Mouse (Mus musculus) stomach, embryonic 15.5 days (tissue): ENCODE results near the gene Rtp1. TPM values are rescaled to one million over a fixed set of nuclear protein-coding genes. Genes with fewer than 3 reads are reported as not detected.

Experiments
- ATAC-seq: fragments of 200-750 bp; cut with Nextera tagmentation; 2 replicates; pipeline ENCODE4 v1.8.0; 2017; ENCODE audit warnings: low read depth, moderate number of reproducible peaks, moderate TSS enrichment; ENCODE audit not compliant: insufficient read depth, low FRiP score
- H3K27ac ChIP-seq: fragments of 300-500 bp; sonication (generic); 2 replicates; pipeline ENCODE4 v1.5.1; 2015; ENCODE audit warnings: mild to moderate bottlenecking, inconsistent platforms
- H3K27me3 ChIP-seq: fragments of 300-500 bp; sonication (generic); replicated peaks from 2 replicates; pipeline ENCODE4 v1.6.1; 2015; ENCODE audit warnings: inconsistent platforms
- H3K36me3 ChIP-seq: fragments of 300-500 bp; sonication (generic); 2 replicates; pipeline ENCODE4 v1.6.1; 2015; ENCODE audit warnings: inconsistent platforms
- H3K4me1 ChIP-seq: fragments of 300-500 bp; sonication (generic); 2 replicates; pipeline ENCODE4 v1.6.1; 2015; ENCODE audit warnings: inconsistent platforms
- H3K4me2 ChIP-seq: fragments of 300-500 bp; sonication (generic); 2 replicates; pipeline ENCODE4 v1.6.1; 2015; ENCODE audit warnings: mild to moderate bottlenecking, inconsistent platforms
- H3K4me3 ChIP-seq: fragments of 300-500 bp; sonication (generic); replicated peaks from 2 replicates; pipeline ENCODE4 v1.5.1; 2015; ENCODE audit warnings: inconsistent platforms
- H3K9ac ChIP-seq: fragments of 300-500 bp; sonication (generic); 2 replicates; pipeline ENCODE4 v1.6.1; 2015; ENCODE audit warnings: inconsistent platforms
- H3K9me3 ChIP-seq: fragments of 300-500 bp; sonication (generic); 2 replicates; pipeline ENCODE4 v1.6.1; 2016; ENCODE audit warnings: inconsistent platforms
- WGBS: fragments of 180-500 bp; shearing (Covaris S2); methylation state at CpG from one replicate; pipeline ENCODE4 v1.1.7; 2015; 5-methylcytosine and 5-hydroxymethylcytosine counted together
- polyA plus RNA-seq: library from polyadenylated mRNA; unstranded; fragments of >200 nt; fragmentation: Nextera tagmentation; extraction: Ambion mirVana; gene quantifications from 2 replicates; pipeline ENCODE4 v1.2.1, GENCODE M21; 2015

Gene Rtp1
- polyA plus RNA-seq, 1 experiment from 2014 or later, result not detected

DNA sequence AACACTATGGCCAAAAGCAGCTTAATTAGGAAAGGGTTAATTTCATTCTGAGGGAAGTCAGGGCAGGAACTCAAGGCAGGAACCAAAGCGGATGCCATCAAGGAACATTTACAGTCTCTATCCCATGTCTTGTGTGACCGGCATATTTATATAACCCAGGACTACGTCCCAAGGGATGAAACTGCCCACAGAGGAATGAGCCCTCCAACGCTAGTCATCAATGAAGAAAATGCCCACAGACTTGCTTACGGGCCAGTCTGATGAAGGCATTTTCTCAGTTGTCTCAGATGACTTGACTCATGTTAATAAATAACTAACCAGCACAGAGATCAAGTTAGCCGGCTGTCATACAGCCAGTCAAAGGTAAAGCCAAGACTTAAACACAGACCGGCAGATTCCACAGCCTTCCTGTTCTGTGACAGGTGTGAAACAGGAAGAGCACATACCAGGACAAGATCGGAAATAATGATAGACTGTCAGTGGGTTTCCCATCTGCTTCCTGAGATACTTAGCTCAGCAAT is 9.3 kb upstream of the Rtp1 start:
- no peak for ATAC-seq
- 71% methylated on average over 8 of the region's 8 CpGs for WGBS
- Histone ChIP-seq H3K9me3 (no peaks in the 10 kb centered on the region), H3K27me3 (no peaks in the 10 kb centered on the region), H3K4me1 (0 out of 2 replicates have a peak, but pooled peaks cover 8% of the 10 kb centered on the region), H3K36me3 (no peaks in the 10 kb centered on the region), H3K4me3 (no peak overlapping the region), H3K27ac (no peak overlapping the region), H3K9ac (no peak overlapping the region), H3K4me2 (no peak overlapping the region)

DNA sequence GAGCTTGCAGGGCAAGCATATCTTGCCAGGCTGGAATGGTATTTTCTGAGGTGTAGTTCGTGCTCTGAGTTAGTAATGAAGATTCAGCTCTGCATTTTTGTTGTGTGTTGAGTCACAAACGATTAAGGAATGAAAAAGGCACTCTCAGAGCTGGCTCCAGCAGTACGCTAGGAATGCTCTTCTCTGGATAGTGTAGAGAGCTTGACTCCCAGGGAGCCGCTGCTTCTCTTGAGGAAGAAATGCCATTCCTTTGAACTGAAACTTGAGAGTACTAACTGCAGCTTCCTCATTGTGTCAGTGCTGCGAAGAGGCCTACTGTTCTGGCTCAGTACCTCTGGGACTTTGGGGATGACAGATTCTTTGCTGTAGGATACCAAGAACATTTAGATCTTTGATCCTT is 5.1 kb upstream of the Rtp1 start:
- no peak overlapping the region for H3K9ac ChIP-seq
- H3K27me3 ChIP-seq, result no peaks in the 10 kb centered on the region
- H3K27ac ChIP-seq, result no peak overlapping the region
- H3K4me2 ChIP-seq, result no peak overlapping the region
- H3K4me3 ChIP-seq, result no peak overlapping the region
- no peaks in the 10 kb centered on the region for H3K9me3 ChIP-seq
- H3K36me3 ChIP-seq, result no peaks in the 10 kb centered on the region
- WGBS, result 63% methylated on average over 5 of the region's 5 CpGs
- H3K4me1 ChIP-seq, result no peaks in the 10 kb centered on the region
- no peak for ATAC-seq

DNA sequence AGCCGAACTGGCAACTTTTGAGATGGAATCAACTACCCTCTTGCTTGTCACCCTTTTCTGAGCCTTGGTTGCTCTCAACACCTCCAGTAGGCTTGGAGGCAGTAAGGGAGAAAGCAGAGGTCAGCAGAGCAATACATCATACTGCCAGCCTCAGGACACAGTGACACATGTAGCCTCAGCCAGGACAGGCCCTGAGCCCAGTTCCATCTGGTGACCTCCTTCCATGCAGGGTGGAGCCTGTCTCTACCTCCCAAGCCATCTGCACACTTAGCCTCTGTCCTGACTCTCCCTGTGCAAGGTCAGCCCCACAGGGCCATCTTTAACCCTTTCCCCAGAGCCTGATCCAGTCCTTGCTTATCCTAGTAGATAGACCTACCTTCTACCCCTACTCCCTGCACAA is 1.2 kb upstream of the Rtp1 start:
- H3K4me1 ChIP-seq, result no peaks in the 10 kb centered on the region
- no peak overlapping the region for H3K9ac ChIP-seq
- ATAC-seq, result no peak
- no peaks in the 10 kb centered on the region for H3K36me3 ChIP-seq
- WGBS, result 66% methylated on average over 1 of the region's 1 CpGs
- H3K4me3 ChIP-seq, result no peak overlapping the region
- no peaks in the 10 kb centered on the region for H3K9me3 ChIP-seq
- no peaks in the 10 kb centered on the region for H3K27me3 ChIP-seq
- no peak overlapping the region for H3K27ac ChIP-seq
- no peak overlapping the region for H3K4me2 ChIP-seq

DNA sequence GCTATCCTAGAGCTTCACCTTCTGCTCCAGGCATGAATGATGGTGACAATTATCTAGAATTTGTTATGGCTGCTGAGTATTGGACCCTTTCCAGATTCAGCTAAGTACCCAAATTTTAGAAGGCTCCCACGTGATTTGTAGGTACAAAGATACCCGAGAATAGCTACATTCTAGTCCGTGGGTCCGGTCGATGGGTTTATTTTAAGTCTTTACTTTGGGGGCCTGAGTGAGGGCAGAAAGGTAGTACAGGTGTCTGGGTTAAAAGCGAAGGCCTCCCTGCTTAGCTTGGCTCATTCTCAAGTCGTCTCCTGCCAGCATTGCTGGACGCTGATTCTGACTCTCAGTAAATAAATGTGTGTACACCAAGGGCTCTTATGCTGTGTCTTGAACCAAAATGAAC is 1.1 kb downstream of the Rtp1 start:
- 72% methylated on average over 8 of the region's 8 CpGs for WGBS
- no peaks in the 10 kb centered on the region for H3K27me3 ChIP-seq
- no peaks in the 10 kb centered on the region for H3K9me3 ChIP-seq
- no peaks in the 10 kb centered on the region for H3K4me1 ChIP-seq
- ATAC-seq, result no peak
- no peak overlapping the region for H3K4me3 ChIP-seq
- no peaks in the 10 kb centered on the region for H3K36me3 ChIP-seq
- no peak overlapping the region for H3K9ac ChIP-seq
- H3K4me2 ChIP-seq, result no peak overlapping the region
- no peak overlapping the region for H3K27ac ChIP-seq

DNA sequence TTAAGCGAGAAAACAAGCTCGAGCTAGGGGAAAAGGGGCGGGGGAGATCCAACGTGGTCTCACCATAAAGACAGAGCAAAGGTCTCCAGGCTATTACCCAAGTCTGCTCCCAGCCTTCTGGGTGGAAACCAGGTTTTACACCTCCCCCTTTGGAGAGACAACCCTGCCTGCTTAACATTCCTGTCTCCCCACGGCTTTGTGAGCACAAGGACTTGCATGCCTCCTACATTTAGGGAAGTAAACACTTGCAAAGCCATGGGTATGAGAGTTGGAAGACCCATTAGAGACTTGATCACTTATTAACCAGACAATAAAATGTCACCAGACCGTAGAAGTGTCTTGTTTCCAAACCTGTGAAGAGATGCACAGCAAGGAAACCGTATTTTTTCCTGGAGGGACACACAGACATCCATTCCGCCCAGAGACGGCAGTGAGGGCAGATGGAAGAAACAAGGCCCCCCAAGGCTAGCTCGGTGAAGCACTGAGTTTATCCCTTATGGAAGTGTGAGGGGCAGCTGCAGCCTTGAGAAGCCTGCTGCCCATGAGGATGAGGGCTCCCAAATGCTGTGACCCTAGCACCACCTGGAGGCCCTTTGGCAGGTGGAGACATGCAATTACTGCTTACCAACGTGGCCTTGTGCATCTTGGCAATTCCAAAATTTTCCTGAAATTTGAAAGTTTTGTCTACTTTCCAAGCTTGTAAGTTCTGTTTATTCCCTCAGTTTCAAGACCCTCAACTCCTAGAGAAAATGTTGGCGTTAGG is 8.7 kb downstream of the Rtp1 start:
- Histone ChIP-seq H3K4me1 (no peaks in the 10 kb centered on the region), H3K4me2 (no peak overlapping the region), H3K4me3 (no peak overlapping the region), H3K9me3 (no peaks in the 10 kb centered on the region), H3K27me3 (no peaks in the 10 kb centered on the region), H3K27ac (no peak overlapping the region), H3K9ac (no peak overlapping the region), H3K36me3 (no peaks in the 10 kb centered on the region)
- no peak for ATAC-seq
- 56% methylated on average over 12 of the region's 12 CpGs for WGBS

DNA sequence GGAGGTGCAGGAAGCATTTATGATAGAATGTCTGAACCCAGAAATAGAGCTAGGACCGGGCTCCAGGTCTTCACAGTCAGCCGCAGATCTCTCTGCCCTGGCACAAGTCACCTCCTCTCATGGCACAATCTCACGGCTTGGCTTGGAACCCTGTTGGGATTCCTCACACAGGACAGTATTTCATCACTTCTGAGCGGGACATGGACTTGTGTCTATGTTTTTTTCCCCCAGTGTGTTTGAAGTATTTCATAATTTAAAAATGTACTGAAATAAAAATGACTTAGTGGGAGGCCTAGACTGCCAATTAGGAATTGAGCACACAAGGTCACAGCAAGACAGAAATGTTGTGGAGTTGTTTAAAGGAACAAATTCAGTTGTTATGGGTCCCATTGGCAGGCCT is 15.3 kb downstream of the Rtp1 start:
- no peak overlapping the region for H3K4me3 ChIP-seq

DNA sequence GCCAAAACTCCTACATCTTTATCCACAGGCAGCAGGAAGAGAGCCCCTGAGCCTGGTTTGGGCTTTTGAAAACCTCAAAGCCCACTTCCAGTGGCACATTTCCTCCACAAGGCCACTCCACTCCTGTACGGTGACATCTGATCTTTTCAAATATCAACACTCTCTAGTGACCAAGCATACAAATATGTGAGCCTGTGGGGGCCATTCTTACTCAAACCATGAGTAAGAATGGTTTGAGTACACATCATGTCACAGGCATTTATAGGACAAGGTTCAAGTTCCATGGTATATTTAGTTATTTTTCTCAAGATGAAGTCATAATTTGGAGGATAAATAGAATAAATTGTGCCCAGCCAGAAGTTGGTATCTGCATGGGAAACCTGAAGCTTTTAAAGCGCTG is 21.0 kb downstream of the Rtp1 start:
- WGBS, result 84% methylated on average over 2 of the region's 2 CpGs
- no peak for ATAC-seq
- Histone ChIP-seq H3K27me3 (no peaks in the 10 kb centered on the region), H3K9me3 (no peaks in the 10 kb centered on the region), H3K4me2 (no peak overlapping the region), H3K27ac (no peak overlapping the region), H3K36me3 (no peaks in the 10 kb centered on the region), H3K4me1 (no peaks in the 10 kb centered on the region), H3K4me3 (no peak overlapping the region), H3K9ac (no peak overlapping the region)

More for the DNA sequence above, 15.3 kb downstream of the Rtp1 start:
- ATAC-seq, result no peak
- Histone ChIP-seq H3K27me3 (no peaks in the 10 kb centered on the region), H3K4me1 (no peaks in the 10 kb centered on the region), H3K9me3 (no peaks in the 10 kb centered on the region), H3K4me2 (no peak overlapping the region), H3K27ac (no peak overlapping the region), H3K9ac (no peak overlapping the region), H3K36me3 (no peaks in the 10 kb centered on the region)
- WGBS, result 88% methylated on average over 4 of the region's 4 CpGs

DNA sequence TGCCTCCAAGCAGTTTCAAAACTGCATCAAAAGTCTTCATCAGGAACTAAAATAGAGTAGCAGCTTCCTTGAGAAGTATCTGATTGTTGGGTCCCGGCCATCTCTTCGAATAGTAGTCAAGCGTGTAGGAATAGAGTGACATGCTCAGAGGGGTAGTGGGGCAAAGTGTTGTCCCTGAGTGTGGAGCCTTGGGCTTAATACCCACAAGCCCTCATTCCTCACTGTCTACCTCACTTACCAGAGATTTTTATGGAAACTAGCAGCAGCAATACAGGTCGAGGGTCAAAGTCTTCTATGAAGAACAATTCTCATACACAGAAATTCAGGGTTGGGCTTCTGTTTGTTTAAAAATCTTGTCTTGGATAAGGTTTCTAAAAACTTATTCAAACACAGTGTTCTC is 21.9 kb downstream of the Rtp1 start:
- H3K4me2 ChIP-seq, result no peak overlapping the region
- H3K27ac ChIP-seq, result no peak overlapping the region
- no peaks in the 10 kb centered on the region for H3K4me1 ChIP-seq
- H3K9me3 ChIP-seq, result no peaks in the 10 kb centered on the region
- no peak for ATAC-seq
- H3K36me3 ChIP-seq, result no peaks in the 10 kb centered on the region
- H3K27me3 ChIP-seq, result no peaks in the 10 kb centered on the region
- no peak overlapping the region for H3K4me3 ChIP-seq
- WGBS, result 85% methylated on average over 4 of the region's 4 CpGs
- no peak overlapping the region for H3K9ac ChIP-seq

DNA sequence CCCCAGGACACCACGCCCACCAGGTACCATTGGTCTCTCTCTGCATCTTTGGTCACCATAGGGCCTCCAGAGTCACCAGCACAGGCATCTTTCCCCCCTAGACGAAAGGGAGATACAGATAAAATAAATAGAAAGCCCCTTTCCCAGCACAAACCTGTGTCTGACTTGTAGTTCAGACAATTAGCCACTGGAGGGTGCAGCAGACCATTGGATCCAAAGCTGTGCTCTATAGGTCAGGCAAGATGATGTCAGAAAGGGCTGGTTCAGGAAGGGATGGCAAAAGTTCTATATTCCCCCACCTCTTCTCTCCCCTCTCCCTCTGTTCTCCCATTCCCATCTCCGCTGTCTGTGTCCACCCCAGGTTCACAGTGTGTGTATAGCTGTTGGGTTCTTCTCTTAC is 23.5 kb downstream of the Rtp1 start:
- no peak; the same call in 1 of the 2 replicates for ATAC-seq
- Histone ChIP-seq H3K27ac (no peak overlapping the region), H3K9ac (no peak overlapping the region), H3K36me3 (no peaks in the 10 kb centered on the region), H3K4me3 (no peak overlapping the region), H3K9me3 (no peaks in the 10 kb centered on the region), H3K27me3 (no peaks in the 10 kb centered on the region), H3K4me2 (no peak overlapping the region), H3K4me1 (no peaks in the 10 kb centered on the region)
- 27% methylated on average over 3 of the region's 3 CpGs for whole genome bisulfite sequencing

DNA sequence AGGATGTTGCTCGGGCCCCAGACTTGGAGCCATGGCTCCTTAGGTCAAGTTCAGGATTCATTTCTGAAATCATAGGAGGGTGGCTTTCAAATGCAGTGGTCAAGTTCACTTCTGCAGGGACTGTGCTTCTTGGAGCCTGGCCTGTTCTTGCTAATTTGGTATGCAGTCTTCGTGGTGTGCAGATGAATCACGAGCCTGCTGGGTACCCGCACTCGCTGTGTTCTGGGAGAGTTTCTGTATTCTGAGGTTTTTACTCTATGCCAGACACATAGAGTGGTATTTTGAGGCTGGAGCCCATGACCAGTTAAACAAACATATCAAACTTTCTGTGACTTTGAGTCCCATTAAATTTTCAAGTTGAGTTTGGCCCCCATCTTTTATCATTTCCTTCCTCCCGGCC is 25.4 kb downstream of the Rtp1 start:
- no peaks in the 10 kb centered on the region for H3K36me3 ChIP-seq
- no peak for ATAC-seq
- WGBS, result 79% methylated on average over 6 of the region's 6 CpGs
- no peak overlapping the region for H3K4me3 ChIP-seq
- no peaks in the 10 kb centered on the region for H3K4me1 ChIP-seq
- H3K27me3 ChIP-seq, result no peaks in the 10 kb centered on the region
- H3K27ac ChIP-seq, result no peak overlapping the region
- no peak overlapping the region for H3K4me2 ChIP-seq
- no peak overlapping the region for H3K9ac ChIP-seq
- H3K9me3 ChIP-seq, result no peaks in the 10 kb centered on the region

DNA sequence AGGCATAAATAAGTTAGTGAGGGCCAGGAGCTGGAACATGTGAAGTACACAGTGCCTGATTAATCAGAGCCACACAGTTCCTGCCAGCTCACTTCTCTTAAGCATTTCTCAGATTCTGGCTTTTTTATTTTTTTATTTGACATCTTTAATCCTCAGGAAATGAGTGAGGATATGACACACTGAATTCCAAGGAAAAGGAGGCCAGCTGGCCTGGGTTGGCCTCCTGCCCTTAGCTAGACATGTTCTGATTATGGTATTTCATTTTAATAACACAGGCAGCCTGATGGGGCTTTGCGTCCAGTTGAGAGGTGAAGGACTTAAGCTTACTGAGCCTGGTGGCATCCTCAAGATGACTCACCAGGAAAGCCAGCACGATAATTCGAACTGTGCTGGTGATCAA is 27.6 kb downstream of the Rtp1 start:
- no peaks in the 10 kb centered on the region for H3K9me3 ChIP-seq
- H3K36me3 ChIP-seq, result no peaks in the 10 kb centered on the region
- H3K4me2 ChIP-seq, result no peak overlapping the region
- H3K9ac ChIP-seq, result no peak overlapping the region
- H3K4me3 ChIP-seq, result no peak overlapping the region
- whole genome bisulfite sequencing, result 49% methylated on average over 3 of the region's 3 CpGs
- ATAC-seq, result no peak; the same call in 1 of the 2 replicates
- no peak overlapping the region for H3K27ac ChIP-seq
- no peaks in the 10 kb centered on the region for H3K4me1 ChIP-seq
- H3K27me3 ChIP-seq, result no peaks in the 10 kb centered on the region

DNA sequence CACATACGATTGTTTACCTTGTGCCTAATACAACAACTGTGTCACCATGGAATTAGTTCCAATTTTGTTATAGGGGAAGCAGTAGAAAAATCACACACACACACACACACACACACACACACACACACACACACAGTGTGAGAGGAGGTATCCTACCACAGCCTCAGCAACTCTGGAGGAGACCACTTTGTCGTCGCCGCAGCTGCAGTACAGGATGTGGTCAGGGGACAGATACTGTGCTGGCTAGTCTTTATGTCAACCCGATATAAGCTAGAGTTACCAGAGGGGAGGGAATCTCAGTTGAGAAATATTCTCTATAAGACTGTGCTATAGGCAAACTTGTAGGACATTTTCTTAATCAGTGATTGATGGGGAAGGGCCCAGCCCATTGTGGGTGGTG is 28.4 kb downstream of the Rtp1 start:
- H3K36me3 ChIP-seq, result no peaks in the 10 kb centered on the region
- H3K9me3 ChIP-seq, result no peaks in the 10 kb centered on the region
- H3K4me1 ChIP-seq, result no peaks in the 10 kb centered on the region
- 86% methylated on average over 5 of the region's 5 CpGs for WGBS
- no peak overlapping the region for H3K9ac ChIP-seq
- H3K27me3 ChIP-seq, result no peaks in the 10 kb centered on the region
- H3K27ac ChIP-seq, result no peak overlapping the region
- no peak for ATAC-seq
- no peak overlapping the region for H3K4me2 ChIP-seq
- no peak overlapping the region for H3K4me3 ChIP-seq
